Mouse (Mus musculus): Measurements from ENCODE around the gene Serinc3. TPM values are rescaled to one million over a fixed set of nuclear protein-coding genes. Genes with fewer than 3 reads are reported as not detected.

Gene Serinc3
- polyA plus RNA-seq, 1 experiment from 2014 or later = 36.8 TPM

DNA sequence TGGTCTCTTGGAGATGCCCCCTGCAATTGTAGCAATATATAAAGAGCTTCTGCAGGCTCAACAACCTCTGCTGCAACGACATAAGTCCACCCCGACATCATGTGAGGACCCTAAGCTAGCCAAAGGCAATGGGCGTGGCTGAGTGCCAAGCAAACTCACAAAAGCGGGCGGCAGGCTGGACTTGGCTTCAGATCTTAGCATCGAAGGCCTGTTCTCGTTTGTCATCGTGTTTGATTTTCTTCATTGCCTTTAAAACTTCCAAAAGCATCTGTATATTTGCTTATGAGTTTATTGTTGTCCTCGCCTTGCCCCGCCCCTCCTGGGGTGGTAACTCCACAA is 60.9 kb downstream of the Serinc3 start:
- no peak overlapping the region for H3K4me2 ChIP-seq
- no peaks in the 10 kb centered on the region for H3K36me3 ChIP-seq
- H3K4me1 ChIP-seq (replicated peaks) = no peaks in the 10 kb centered on the region; the same call in 1 of the 2 replicates
- H3K27ac ChIP-seq (replicated peaks) = no peak overlapping the region
- no peak overlapping the region for H3K4me3 ChIP-seq
- no peaks in the 10 kb centered on the region for H3K27me3 ChIP-seq
- H3K9ac ChIP-seq = no peak overlapping the region
- no peak for ATAC-seq (ENCODE audit: low read depth)
- 84% methylated on average over 10 of the region's 10 CpGs for WGBS
- no peaks in the 10 kb centered on the region for H3K9me3 ChIP-seq

DNA sequence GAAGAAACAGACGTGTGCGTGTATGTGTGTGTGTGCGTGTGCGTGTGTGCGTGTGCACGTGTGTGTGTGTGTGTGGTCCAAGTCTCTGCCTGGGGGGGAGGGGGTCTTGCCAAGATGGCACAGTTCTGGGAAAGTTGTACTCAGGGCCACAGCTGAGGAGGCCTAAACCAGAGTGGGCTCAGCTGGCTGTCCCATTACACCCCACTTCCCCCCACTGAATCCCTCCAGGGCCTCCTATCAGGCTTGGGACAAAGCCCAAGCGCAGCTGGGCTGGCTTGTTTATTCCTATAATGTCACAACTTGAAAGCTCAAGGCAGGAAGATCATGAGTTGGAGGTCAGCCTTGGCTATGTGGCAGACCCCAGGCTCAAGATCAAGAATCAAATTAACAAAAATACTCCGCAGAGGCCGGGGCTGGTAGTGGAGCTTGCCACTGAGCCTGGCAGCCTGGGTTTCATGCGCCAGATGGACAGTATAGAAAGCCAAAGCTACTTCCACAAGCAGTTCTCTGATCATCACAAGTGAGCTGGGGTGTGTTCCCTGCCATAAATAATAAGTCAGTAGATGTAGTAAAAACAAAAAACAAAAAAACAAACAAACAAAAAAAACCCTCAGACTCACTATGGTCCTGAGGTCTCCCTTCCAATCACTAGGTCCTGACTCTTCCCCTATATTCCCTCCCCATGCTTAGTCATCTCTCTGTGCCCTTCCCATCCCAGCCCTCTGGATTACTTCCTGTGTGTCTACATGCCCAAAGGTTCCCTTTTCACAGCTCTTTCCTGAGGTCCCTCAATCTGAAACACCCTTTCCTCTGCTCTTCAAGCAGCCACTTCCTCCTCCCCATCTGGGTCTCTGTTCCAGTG is 61.5 kb downstream of the Serinc3 start:
- H3K9ac ChIP-seq = no peak overlapping the region

DNA sequence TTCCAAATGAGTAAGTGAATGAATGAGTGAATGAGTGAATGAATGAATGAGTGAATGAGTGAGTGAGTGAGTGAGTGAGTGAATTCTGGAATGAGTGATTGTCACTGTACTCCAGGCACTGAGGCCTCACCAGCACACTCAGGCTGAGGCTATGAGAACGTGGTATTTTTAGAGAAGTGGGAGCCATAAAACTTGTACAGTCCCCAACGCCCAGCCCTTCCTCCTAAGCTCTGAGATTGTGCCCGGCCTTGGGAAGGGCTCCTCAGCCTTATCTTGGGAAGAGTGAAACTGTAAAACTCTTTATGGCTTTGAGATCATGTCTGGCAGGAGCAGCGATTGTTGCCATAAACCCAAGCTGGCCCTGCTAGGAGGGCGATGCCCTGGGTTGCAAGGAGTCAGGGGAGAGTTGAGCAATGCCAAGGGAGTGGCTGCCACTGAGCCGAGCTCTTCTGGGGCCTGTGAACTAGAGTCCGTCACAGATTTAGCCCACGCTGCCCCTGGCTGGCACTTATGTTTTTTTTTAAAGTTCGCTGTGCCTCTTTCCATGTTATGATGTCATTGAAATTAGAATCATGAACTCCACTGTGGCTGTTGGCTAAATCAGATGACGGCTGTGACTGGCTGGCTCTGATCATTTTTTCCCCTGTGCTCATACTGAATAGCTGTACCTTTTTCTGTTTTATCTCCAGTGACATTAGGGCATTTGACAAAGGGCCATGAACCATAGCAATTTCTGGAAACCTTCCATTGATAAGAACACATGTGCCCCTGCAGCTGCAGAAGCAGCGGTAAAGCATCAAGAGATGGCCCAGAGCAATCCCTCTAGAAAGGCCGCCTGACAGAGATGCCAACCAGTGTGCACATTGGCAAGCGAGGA is 64.6 kb downstream of the Serinc3 start:
- Histone ChIP-seq H3K4me1 (replicated peaks) (no peaks in the 10 kb centered on the region; the same call in 1 of the 2 replicates), H3K27ac (replicated peaks) (no peak overlapping the region), H3K27me3 (no peaks in the 10 kb centered on the region), H3K9me3 (no peaks in the 10 kb centered on the region), H3K36me3 (no peaks in the 10 kb centered on the region), H3K9ac (no peak overlapping the region), H3K4me3 (no peak overlapping the region), H3K4me2 (no peak overlapping the region)
- no peak for ATAC-seq (ENCODE audit: low read depth)
- 75% methylated on average over 13 of the region's 13 CpGs for WGBS

More for the DNA sequence above, 61.5 kb downstream of the Serinc3 start:
- H3K4me3 ChIP-seq = no peak overlapping the region
- no peaks in the 10 kb centered on the region for H3K36me3 ChIP-seq
- ATAC-seq (ENCODE audit: low read depth) = no peak
- H3K27ac ChIP-seq (replicated peaks) = no peak overlapping the region
- no peaks in the 10 kb centered on the region; the same call in 1 of the 2 replicates for H3K4me1 ChIP-seq (replicated peaks)
- 85% methylated on average over 10 of the region's 10 CpGs for WGBS
- no peak overlapping the region for H3K4me2 ChIP-seq
- H3K27me3 ChIP-seq = no peaks in the 10 kb centered on the region
- no peaks in the 10 kb centered on the region for H3K9me3 ChIP-seq

DNA sequence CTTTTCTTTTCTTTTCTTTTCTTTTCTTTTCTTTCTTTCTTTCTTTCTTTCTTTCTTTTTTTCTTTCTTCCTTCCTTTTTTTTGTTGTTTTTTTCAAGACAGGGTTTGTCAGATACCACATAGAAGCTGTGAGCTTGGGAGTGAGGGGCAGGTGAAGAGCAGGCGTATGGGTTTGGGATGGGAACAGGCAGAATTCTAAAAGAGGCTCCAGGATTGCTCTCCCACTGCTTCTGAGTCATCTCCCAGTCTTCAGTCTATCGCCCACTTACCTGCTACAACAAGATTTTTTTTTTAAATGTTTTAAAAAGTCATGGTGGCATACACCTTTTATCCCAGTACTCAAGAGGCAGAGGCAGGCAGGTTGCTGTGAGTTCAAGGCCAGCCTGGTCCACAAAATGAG is 66.9 kb downstream of the Serinc3 start:
- Histone ChIP-seq H3K36me3 (no peaks in the 10 kb centered on the region), H3K4me3 (no peak overlapping the region), H3K27me3 (no peaks in the 10 kb centered on the region), H3K4me2 (no peak overlapping the region), H3K9me3 (no peaks in the 10 kb centered on the region), H3K27ac (replicated peaks) (no peak overlapping the region), H3K4me1 (replicated peaks) (no peaks in the 10 kb centered on the region), H3K9ac (no peak overlapping the region)
- 87% methylated on average over 2 of the region's 2 CpGs for WGBS
- no peak for ATAC-seq (ENCODE audit: low read depth)

DNA sequence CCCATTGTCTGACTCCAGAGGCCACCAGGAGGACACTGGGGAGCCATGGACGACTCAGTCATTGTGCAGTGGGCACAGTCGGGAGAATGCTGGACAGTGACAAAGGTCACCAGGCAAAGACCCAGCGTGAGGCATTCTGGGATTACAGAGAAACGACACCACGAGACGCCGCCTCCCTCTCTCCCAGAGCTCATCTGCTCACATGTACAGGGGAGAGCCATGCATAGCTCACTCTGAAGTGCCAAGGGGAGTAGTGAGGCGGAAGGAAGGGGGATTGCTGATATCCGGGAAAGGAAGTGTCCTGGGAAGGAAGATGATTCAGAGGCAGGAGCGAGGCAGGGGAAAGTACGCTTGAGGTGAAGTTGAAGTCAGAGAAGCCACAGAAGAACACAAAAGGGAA is 69.7 kb downstream of the Serinc3 start:
- ATAC-seq (ENCODE audit: low read depth) = no peak
- no peaks in the 10 kb centered on the region for H3K4me1 ChIP-seq (replicated peaks)
- H3K9ac ChIP-seq = no peak overlapping the region
- no peak overlapping the region for H3K4me3 ChIP-seq
- 43% methylated on average over 11 of the region's 11 CpGs for WGBS
- H3K27ac ChIP-seq (replicated peaks) = no peak overlapping the region
- H3K4me2 ChIP-seq = no peak overlapping the region
- H3K9me3 ChIP-seq = no peaks in the 10 kb centered on the region
- H3K36me3 ChIP-seq = no peaks in the 10 kb centered on the region
- H3K27me3 ChIP-seq = no peaks in the 10 kb centered on the region

DNA sequence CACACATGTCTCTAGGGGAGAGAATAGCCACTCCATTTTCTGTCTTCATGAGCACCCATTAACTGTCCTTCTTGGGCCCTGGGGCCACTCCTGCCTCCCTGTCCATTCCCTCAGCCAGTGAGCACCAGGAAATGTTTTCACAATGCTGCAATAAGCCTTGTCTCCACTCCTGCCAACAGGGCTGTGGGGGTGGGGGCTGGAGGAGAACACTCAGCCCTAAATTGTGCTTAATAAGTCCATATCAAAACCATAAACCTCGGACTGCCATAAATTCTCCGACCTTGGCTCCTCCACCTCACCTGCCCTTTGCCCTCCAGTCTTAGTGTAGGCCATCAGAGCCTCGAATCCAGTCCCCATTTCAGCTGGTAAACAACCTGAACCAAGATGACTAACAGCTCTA is 70.6 kb downstream of the Serinc3 start:
- Histone ChIP-seq H3K4me2 (no peak overlapping the region), H3K36me3 (no peaks in the 10 kb centered on the region), H3K27ac (replicated peaks) (no peak overlapping the region), H3K9me3 (no peaks in the 10 kb centered on the region), H3K9ac (no peak overlapping the region), H3K4me1 (replicated peaks) (no peaks in the 10 kb centered on the region), H3K27me3 (no peaks in the 10 kb centered on the region), H3K4me3 (no peak overlapping the region)
- no peak for ATAC-seq (ENCODE audit: low read depth)
- 76% methylated on average over 3 of the region's 3 CpGs for WGBS

Other genes starting within 250 kb of the Serinc3 start
- 0.57 and 0.84 TPM in 2 replicates for gene Jph2, start 247.1 kb downstream of the Serinc3 start, polyA plus RNA-seq (2015; fragmentation: Nextera tagmentation; extraction: Ambion mirVana)
- 74.5 and 83.4 TPM in 2 replicates for gene Oser1, start 220.4 kb downstream of the Serinc3 start, polyA plus RNA-seq (2015; fragmentation: Nextera tagmentation; extraction: Ambion mirVana)
- 115 and 117 TPM in 2 replicates for gene Gdap1l1, start 206.7 kb downstream of the Serinc3 start, polyA plus RNA-seq (2015; fragmentation: Nextera tagmentation; extraction: Ambion mirVana)
- gene Fitm2, start 172.5 kb downstream of the Serinc3 start, polyA plus RNA-seq (2015; fragmentation: Nextera tagmentation; extraction: Ambion mirVana) = 15.0 and 16.5 TPM in 2 replicates
- gene R3hdml, start 152.8 kb downstream of the Serinc3 start, polyA plus RNA-seq (2015; fragmentation: Nextera tagmentation; extraction: Ambion mirVana) = not detected in 2 replicates
- gene Hnf4a, start 138.3 kb downstream of the Serinc3 start, polyA plus RNA-seq (2015; fragmentation: Nextera tagmentation; extraction: Ambion mirVana) = not detected in 2 replicates
- gene Ttpal, start 42.8 kb downstream of the Serinc3 start, polyA plus RNA-seq (2015; fragmentation: Nextera tagmentation; extraction: Ambion mirVana) = 39.2 and 42.2 TPM in 2 replicates
- 116 and 123 TPM in 2 replicates for gene Pkig, start 13.3 kb upstream of the Serinc3 start, polyA plus RNA-seq (2015; fragmentation: Nextera tagmentation; extraction: Ambion mirVana)
- gene Ada, start 105.1 kb upstream of the Serinc3 start, polyA plus RNA-seq (2015; fragmentation: Nextera tagmentation; extraction: Ambion mirVana) = 1.9 and 2.5 TPM in 2 replicates
- gene Ccn5, start 175.7 kb upstream of the Serinc3 start, polyA plus RNA-seq (2015; fragmentation: Nextera tagmentation; extraction: Ambion mirVana) = 0.32 TPM in 1 of 2 replicates, not detected in the other
- not detected in 2 replicates for gene Kcnk15, start 208.5 kb upstream of the Serinc3 start, polyA plus RNA-seq (2015; fragmentation: Nextera tagmentation; extraction: Ambion mirVana)

Measured in neural tube, embryonic 13.5 days (tissue).